Mouse (Mus musculus): ENCODE measurements around the gene Zfp287. TPM values are rescaled to one million over a fixed set of nuclear protein-coding genes. Genes with fewer than 3 reads are reported as not detected.

Gene Zfp287
- total and polyA plus RNA-seq, 2 experiments from 2014 or later = 2.3 to 3.2 TPM

DNA sequence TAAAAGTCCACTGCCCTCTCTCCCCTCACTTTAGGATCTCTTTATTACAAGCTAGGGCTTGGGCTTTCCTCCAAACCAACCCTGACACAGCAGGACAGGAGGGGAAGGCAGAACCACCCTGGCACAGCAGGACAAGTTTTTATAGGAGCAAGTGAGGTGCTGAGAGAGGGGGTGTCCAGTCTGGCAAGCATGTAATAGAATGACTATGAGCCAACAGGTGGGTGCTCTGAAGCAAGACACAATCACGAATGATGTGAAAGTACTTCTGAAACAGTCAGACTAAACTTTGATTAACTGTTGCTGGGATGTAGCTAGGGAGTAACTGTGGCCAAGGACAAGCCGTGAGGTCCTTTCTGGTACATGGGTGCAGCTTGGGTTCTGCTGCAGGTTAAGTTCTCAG lies 25.6 kb downstream of the Zfp287 start:
- no peaks in the 10 kb centered on the region for H3K27me3 ChIP-seq (ENCODE audit: control insufficient read depth, insufficient read depth, low read length)
- H3K4me3 ChIP-seq (ENCODE audit: low read depth, low read length) = no peak overlapping the region
- no peaks in the 10 kb centered on the region for H3K9me3 ChIP-seq (replicated peaks; ENCODE audit: control insufficient read depth, low read length)
- no peak overlapping the region for H3K4me2 ChIP-seq (ENCODE audit: low read depth, low read length)
- TF ChIP-seq EP300 (IDR thresholded peaks at IDR 0.05; ENCODE audit: low read depth) = no peak
- TF ChIP-seq CTCF (IDR thresholded peaks at IDR 0.05; ENCODE audit: low read depth) = no peak
- no peak for ATAC-seq (ENCODE audit: insufficient read depth, low read depth)
- no peaks in the 10 kb centered on the region for H3K36me3 ChIP-seq (replicated peaks; ENCODE audit: control insufficient read depth, insufficient read depth, low read length)
- 86% methylated on average over 2 of the region's 2 CpGs for WGBS
- no peak overlapping the region for H3K27ac ChIP-seq (ENCODE audit: low read depth)
- H3K9ac ChIP-seq (replicated peaks; ENCODE audit: low read depth, low read length) = no peak overlapping the region
- H3K4me1 ChIP-seq (ENCODE audit: control insufficient read depth, insufficient read depth) = no peaks in the 10 kb centered on the region
- DNase-seq (ENCODE audit: low spot score) = no peak

DNA sequence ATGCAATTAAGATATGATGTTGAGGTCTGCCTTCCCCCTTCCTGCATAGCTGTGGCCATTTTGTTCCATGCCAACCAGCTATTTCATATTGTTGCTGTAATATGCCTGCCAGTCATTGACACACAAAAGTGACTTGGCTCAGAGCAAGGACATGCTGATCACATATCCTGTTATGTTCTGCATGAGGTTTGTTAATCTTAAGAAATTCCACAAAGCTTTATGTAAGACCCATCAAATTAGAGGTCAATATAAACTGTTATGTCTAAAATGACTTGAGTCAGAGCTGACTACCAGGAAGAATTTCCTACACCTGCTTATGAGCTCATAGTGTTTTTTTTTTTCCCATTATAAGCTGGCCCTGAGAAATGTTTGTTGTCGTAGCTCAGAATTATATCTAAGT lies 30.5 kb downstream of the Zfp287 start:
- DNase-seq (ENCODE audit: low spot score) (no peak), ATAC-seq (ENCODE audit: insufficient read depth, low read depth) (no peak)
- no peak overlapping the region for H3K9ac ChIP-seq (replicated peaks; ENCODE audit: low read depth, low read length)
- no peaks in the 10 kb centered on the region for H3K9me3 ChIP-seq (replicated peaks; ENCODE audit: control insufficient read depth, low read length)
- no peaks in the 10 kb centered on the region for H3K4me1 ChIP-seq (ENCODE audit: control insufficient read depth, insufficient read depth)
- 74% methylated on average over 1 of the region's 1 CpGs for WGBS
- H3K27me3 ChIP-seq (ENCODE audit: control insufficient read depth, insufficient read depth, low read length) = no peaks in the 10 kb centered on the region
- H3K36me3 ChIP-seq (replicated peaks; ENCODE audit: control insufficient read depth, insufficient read depth, low read length) = no peaks in the 10 kb centered on the region
- H3K4me3 ChIP-seq (ENCODE audit: low read depth, low read length) = no peak overlapping the region
- TF ChIP-seq CTCF (IDR thresholded peaks at IDR 0.05; ENCODE audit: low read depth) = no peak
- TF ChIP-seq EP300 (IDR thresholded peaks at IDR 0.05; ENCODE audit: low read depth) = no peak
- no peak overlapping the region for H3K27ac ChIP-seq (ENCODE audit: low read depth)
- no peak overlapping the region for H3K4me2 ChIP-seq (ENCODE audit: low read depth, low read length)

DNA sequence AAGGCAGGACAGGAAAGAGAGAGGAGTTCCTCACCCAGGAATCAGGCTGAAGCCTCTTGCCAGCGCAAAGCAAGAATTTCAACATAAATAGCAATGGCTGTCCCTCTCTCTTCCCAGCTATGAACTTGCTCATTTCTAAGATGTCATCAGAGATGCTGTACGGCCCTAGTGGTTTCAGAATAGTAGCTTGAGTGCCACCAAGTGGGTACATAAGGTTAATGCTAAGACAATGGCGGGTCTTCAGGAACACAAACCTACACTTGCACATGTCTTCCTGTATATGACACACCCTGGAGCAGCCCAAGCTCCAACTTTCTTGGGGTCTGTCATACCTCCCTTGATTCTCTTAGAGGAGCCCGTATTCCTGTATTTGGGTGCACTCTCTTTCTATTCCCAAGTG lies 32.0 kb downstream of the Zfp287 start:
- DNase-seq (ENCODE audit: low spot score) (no peak), ATAC-seq (ENCODE audit: insufficient read depth, low read depth) (no peak)
- H3K9me3 ChIP-seq (replicated peaks; ENCODE audit: control insufficient read depth, low read length) = no peaks in the 10 kb centered on the region
- no peak overlapping the region for H3K9ac ChIP-seq (replicated peaks; ENCODE audit: low read depth, low read length)
- no peaks in the 10 kb centered on the region for H3K36me3 ChIP-seq (replicated peaks; ENCODE audit: control insufficient read depth, insufficient read depth, low read length)
- TF ChIP-seq EP300 (IDR thresholded peaks at IDR 0.05; ENCODE audit: low read depth) (no peak), CTCF (IDR thresholded peaks at IDR 0.05; ENCODE audit: low read depth) (no peak)
- no peak overlapping the region for H3K4me3 ChIP-seq (ENCODE audit: low read depth, low read length)
- H3K27me3 ChIP-seq (ENCODE audit: control insufficient read depth, insufficient read depth, low read length) = no peaks in the 10 kb centered on the region
- H3K27ac ChIP-seq (ENCODE audit: low read depth) = no peak overlapping the region
- WGBS = 61% methylated on average over 4 of the region's 4 CpGs
- H3K4me1 ChIP-seq (ENCODE audit: control insufficient read depth, insufficient read depth) = no peaks in the 10 kb centered on the region
- no peak overlapping the region for H3K4me2 ChIP-seq (ENCODE audit: low read depth, low read length)

DNA sequence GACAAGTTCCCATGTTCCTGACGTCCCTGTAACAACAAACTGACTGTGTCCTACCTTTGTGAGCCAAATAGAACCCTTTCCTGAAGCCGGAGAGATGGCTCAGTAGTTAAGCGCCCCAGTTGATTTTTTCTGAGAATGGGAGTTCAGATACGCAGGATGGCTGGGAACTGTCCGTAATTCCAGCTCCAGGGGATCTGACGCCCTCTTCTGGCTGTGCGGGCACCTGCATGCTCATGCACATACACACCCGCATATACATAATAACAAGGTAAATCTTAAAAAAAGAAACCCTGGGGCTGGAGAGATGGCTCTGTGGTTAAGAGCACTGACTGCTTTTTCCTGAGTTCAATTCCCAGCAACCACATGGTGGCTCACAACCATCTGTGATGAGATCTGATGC lies 36.6 kb downstream of the Zfp287 start:
- WGBS = 91% methylated on average over 8 of the region's 8 CpGs
- Histone ChIP-seq H3K9me3 (replicated peaks; ENCODE audit: control insufficient read depth, low read length) (no peaks in the 10 kb centered on the region), H3K4me2 (ENCODE audit: low read depth, low read length) (no peak overlapping the region), H3K27me3 (ENCODE audit: control insufficient read depth, insufficient read depth, low read length) (no peaks in the 10 kb centered on the region), H3K36me3 (replicated peaks; ENCODE audit: control insufficient read depth, insufficient read depth, low read length) (no peaks in the 10 kb centered on the region), H3K27ac (ENCODE audit: low read depth) (no peak overlapping the region), H3K4me3 (ENCODE audit: low read depth, low read length) (no peak overlapping the region), H3K9ac (replicated peaks; ENCODE audit: low read depth, low read length) (no peak overlapping the region), H3K4me1 (ENCODE audit: control insufficient read depth, insufficient read depth) (no peaks in the 10 kb centered on the region)
- ATAC-seq (ENCODE audit: insufficient read depth, low read depth) = no peak
- DNase-seq (ENCODE audit: low spot score) = no peak
- TF ChIP-seq EP300 (IDR thresholded peaks at IDR 0.05; ENCODE audit: low read depth) (no peak), CTCF (IDR thresholded peaks at IDR 0.05; ENCODE audit: low read depth) (no peak)

DNA sequence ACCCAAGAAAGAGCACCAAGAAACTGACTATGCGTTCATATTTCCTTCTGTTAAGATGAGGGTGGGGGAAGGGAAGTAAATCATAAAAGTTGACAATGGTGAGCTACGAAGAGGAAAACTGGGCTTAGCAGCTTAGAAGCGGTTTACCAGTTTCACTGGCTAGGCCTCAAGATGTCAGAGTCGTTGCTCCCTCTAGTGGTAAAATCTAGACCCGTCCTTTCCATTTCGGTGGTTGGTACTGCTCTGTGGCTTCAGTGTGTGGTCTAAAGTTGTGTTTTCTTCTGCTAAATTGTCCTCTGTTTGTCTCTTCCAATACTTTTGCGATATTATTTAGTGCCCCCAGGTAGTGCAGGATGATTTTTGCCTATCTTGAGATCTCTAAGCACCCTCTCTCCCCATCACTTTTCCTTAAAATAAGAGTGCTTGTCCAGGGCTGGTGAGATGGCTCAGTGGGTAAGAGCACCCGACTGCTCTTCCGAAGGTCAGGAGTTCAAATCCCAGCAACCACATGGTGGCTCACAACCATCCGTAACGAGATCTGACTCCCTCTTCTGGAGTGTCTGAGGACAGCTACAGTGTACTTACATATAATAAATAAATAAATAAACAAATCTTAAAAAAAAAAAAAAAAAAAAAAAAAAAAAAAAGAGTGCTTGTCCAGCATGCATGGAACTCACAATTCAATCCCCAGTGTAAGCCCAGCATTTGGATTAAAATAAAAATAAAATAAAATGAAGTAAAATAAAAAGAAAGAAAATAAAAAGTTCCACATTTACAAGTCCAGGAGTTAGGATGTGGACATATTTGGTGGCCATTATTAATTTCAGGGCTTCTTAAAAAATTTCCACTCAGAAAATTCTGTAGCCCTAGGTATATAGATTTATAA lies 38.2 kb downstream of the Zfp287 start:
- Histone ChIP-seq H3K9ac (replicated peaks; ENCODE audit: low read depth, low read length) (no peak overlapping the region), H3K27ac (ENCODE audit: low read depth) (no peak overlapping the region), H3K4me3 (ENCODE audit: low read depth, low read length) (no peak overlapping the region), H3K4me2 (ENCODE audit: low read depth, low read length) (no peak overlapping the region), H3K9me3 (replicated peaks; ENCODE audit: control insufficient read depth, low read length) (no peaks in the 10 kb centered on the region), H3K27me3 (ENCODE audit: control insufficient read depth, insufficient read depth, low read length) (no peaks in the 10 kb centered on the region), H3K36me3 (replicated peaks; ENCODE audit: control insufficient read depth, insufficient read depth, low read length) (no peaks in the 10 kb centered on the region), H3K4me1 (ENCODE audit: control insufficient read depth, insufficient read depth) (no peaks in the 10 kb centered on the region)
- DNase-seq (ENCODE audit: low spot score) = peak; percentile 81
- WGBS = 26% methylated on average over 9 of the region's 11 CpGs
- TF ChIP-seq EP300 (IDR thresholded peaks at IDR 0.05; ENCODE audit: low read depth) (no peak), CTCF (IDR thresholded peaks at IDR 0.05; ENCODE audit: low read depth) (peak; percentile 75)
- peak; percentile 83 for ATAC-seq (ENCODE audit: insufficient read depth, low read depth)

DNA sequence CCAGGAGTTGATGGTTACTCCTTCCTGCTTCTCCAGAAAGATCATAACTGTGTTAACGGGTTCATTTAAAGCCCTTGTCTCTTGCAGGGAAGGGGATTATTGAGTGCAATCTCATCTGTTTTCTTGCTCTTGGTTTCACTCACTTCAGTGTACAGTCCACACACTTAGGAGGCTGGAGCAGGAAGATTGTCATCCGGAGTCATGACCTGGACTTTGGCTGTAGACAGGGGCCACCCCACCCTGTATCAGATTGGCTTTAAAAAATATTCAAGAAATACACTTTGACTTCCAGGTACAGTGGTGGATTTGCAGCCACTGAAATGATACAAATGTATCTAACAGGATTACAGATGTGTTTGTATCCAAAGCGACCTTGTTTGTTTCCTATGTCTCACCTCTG lies 40.1 kb downstream of the Zfp287 start:
- H3K9me3 ChIP-seq (replicated peaks; ENCODE audit: control insufficient read depth, low read length) = no peaks in the 10 kb centered on the region
- H3K27me3 ChIP-seq (ENCODE audit: control insufficient read depth, insufficient read depth, low read length) = no peaks in the 10 kb centered on the region
- no peaks in the 10 kb centered on the region for H3K4me1 ChIP-seq (ENCODE audit: control insufficient read depth, insufficient read depth)
- no peak overlapping the region for H3K27ac ChIP-seq (ENCODE audit: low read depth)
- no peak overlapping the region for H3K9ac ChIP-seq (replicated peaks; ENCODE audit: low read depth, low read length)
- ATAC-seq (ENCODE audit: insufficient read depth, low read depth) (no peak), DNase-seq (ENCODE audit: low spot score) (no peak)
- H3K36me3 ChIP-seq (replicated peaks; ENCODE audit: control insufficient read depth, insufficient read depth, low read length) = no peaks in the 10 kb centered on the region
- 78% methylated on average over 3 of the region's 3 CpGs for WGBS
- no peak for TF ChIP-seq EP300 (IDR thresholded peaks at IDR 0.05; ENCODE audit: low read depth)
- no peak for TF ChIP-seq CTCF (IDR thresholded peaks at IDR 0.05; ENCODE audit: low read depth)
- H3K4me3 ChIP-seq (ENCODE audit: low read depth, low read length) = no peak overlapping the region
- no peak overlapping the region for H3K4me2 ChIP-seq (ENCODE audit: low read depth, low read length)

All from heart, postnatal 0 days (tissue).